Mouse (Mus musculus): ENCODE data around the gene Msi2.
A peak's percentile ranks its signal among the peaks of the same experiment; 100 is the strongest.

The Msi2 gene

DNA sequence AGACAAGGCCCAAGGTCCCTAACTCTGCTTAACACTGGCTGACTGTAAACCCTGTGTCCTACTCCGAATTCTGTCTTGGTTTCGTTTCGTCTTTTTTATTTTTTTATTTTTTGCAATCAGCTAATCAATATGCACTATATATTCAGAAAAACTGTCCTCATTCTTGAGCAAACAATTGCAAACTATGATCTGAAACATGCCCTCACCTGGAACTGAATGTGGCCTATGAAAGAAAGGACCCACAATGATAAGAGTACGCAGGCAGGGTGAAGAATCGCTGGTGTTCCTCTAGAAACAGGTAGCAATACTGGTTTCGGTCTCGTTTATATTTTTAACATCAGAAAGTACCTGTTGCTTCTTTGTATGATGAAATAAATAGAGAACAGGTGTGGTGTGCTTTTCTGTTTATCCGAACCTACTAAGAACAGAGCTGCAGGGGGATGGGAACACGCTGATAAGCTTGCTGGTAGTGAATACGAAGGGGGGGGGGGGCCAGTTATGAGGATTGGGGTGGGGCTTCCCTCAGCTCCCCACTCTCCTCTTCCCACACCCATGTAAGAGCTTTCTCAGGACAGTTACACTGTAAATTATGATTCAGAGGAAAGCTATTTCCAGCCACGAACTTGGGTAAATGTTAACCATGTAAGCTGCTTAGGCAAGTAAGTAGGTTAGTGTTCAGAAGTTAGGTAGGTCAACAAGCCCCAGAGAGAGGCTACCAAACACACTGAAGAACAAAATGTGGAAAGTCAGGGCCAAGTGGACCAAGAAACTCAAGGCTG lies 103.6 kb downstream of the Msi2 start:
- no peak for DNase-seq (ENCODE audit: low spot score in 2 of 2)

- DNase-seq (ENCODE audit: low spot score in 2 of 2): no peak
These were observed 104.4 kb downstream of the Msi2 start for GRCm38 (mm10) chr11:88613771-88614526.

DNA sequence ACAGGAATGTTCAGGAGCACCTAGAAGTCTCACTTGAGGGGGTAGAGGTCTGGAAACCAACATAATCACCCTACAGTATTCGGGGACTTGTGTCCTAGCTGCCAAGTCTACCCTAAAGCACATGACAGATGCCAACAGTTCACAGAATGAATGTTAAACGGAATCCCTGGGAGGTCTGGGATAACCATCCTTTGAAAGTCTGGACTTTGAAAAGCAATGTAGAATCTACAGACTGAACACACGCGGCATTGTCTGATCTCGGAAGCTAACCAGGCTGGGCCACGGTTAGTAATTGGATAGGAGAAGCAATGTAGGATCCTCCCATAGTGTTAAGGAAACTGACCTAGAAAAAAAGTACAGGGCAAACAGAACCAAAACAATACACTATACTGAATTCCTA lies 105.3 kb downstream of the Msi2 start:
- no peak for DNase-seq (ENCODE audit: low spot score in 2 of 2)

DNA sequence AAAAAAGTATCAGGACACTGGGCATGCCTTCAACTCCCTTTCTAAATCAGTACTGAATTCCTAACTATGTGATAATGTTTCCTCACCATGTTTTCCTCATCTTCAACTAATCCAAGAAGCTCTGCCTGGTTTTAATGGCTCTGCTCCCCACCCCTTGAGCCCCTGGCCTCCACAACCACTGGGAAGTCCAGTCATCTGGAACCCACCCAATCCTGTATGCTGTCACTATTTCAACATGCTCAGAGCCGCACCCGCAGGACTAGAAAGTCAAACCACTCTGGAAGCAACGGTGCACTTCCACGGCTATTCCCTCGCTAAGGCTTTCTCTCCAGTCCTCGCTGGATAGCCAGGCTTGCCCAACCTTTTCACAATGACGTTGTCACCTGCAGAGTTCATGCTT lies 106.2 kb downstream of the Msi2 start:
- peak in 1 of 2 experiments; percentile 50 for DNase-seq (ENCODE audit: low spot score in 2 of 2)

- DNase-seq (ENCODE audit: low spot score in 2 of 2): no peak
These were observed 107.5 kb downstream of the Msi2 start for GRCm38 (mm10) chr11:88610809-88611208.

DNA sequence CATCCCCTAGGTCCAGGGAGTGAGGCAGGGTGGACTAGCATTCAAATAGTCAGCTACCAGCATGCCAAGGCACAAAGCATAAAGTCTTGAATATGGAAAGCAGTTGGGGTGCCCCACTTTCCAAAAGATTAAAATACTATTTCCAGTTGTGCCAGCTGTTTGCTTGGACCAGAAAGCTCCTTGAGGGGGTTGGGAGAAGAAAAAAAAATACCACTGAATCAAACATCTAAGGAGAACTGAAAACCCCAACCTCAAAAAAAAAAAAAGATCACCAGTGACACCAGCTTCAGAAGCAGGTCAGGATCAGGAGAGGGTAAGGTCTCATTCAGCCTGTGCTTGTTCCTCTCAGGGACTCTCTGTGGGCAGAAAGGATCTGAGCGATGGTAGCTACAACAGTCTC lies 108.2 kb downstream of the Msi2 start:
- no peak for DNase-seq (ENCODE audit: low spot score in 2 of 2)

DNA sequence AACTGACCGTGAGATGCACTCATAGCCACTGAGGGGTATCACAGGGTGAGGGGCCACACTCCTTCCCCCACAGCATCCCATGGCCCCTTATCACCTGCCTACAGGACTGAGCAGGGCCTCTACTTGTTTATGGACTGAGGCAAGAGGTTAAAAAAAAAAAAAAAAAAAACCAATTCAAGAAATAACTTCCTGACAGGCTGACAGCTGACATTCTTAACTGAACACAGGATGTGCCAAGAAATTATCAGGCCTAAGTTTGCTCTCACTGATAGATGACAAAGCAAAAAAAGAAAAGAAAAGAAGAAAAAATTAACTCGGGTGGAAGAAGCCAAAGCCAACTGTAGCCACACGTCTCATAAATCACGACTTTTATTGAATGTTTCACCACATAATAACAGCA lies 109.7 kb downstream of the Msi2 start:
- DNase-seq (ENCODE audit: low spot score in 2 of 2): no peak

GRCm38 (mm10) chr11:88607725-88608383 lies 110.5 kb downstream of the Msi2 start:
- DNase-seq (ENCODE audit: low spot score in 2 of 2): no peak

GRCm38 (mm10) chr11:88605771-88606170 lies 112.5 kb downstream of the Msi2 start:
- DNase-seq (ENCODE audit: low spot score in 2 of 2): no peak

- no peak for DNase-seq (ENCODE audit: low spot score in 2 of 2)
These were observed 113.2 kb downstream of the Msi2 start for GRCm38 (mm10) chr11:88605098-88605525.

- no peak for DNase-seq (ENCODE audit: low spot score in 2 of 2)
These were observed 113.7 kb downstream of the Msi2 start for GRCm38 (mm10) chr11:88604635-88605034.

DNA sequence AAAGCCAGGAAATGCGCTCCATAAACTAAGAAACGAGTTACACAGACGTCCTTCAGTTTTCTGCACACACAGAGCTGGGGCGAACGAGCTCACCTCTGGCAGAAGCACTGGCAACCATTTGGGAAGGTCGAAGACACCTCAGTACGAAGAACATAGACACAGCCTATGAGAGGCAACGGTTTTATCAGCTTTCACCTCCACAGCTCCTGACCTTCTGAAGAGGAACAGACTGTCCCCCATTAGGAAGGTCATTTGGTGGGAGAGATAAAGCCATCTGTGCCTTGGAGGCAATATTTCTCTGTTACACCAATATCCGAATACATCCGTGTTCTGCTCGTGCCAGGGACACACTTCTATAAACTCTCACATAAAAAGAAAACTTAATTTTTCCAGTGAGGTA lies 114.9 kb downstream of the Msi2 start:
- no peak for DNase-seq (ENCODE audit: low spot score in 2 of 2)

DNA sequence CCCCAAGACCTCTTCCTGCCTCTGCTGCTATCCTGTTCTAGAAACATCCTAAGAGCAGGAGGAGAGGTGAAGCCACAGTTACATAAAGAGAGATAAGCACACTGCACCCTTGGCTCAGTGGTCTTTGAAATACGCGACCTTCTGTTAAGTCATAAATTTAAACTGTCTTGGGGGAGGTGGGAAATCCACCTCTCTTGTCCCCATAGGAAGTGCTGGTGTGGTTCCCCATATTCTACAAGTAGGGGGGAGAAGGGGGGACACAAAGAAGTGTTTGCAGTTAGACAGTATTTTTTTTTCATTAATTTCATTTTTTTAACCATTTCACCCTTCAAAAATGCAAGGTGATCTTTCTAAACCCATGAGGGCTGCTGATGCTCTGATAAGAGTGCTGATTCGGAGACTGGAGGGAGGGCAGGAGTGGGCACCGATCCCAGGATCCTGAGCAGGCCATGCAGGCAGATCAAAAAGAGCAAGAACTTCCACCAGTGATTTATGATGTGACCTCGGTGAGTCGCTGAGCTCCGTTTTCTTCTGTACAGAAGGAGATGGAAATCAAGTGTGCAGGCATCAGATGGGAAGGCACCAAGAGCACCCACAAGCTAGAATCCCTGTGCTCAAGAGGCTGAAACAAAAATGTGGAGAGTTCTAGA lies 115.7 kb downstream of the Msi2 start:
- DNase-seq (ENCODE audit: low spot score in 2 of 2): no peak

GRCm38 (mm10) chr11:88600194-88600593 lies 118.1 kb downstream of the Msi2 start:
- no peak for DNase-seq (ENCODE audit: low spot score in 2 of 2)

GRCm38 (mm10) chr11:88599332-88600130 lies 118.8 kb downstream of the Msi2 start:
- DNase-seq (ENCODE audit: low spot score in 2 of 2): no peak

GRCm38 (mm10) chr11:88598848-88599175 lies 119.5 kb downstream of the Msi2 start:
- no peak for DNase-seq (ENCODE audit: low spot score in 2 of 2)

- no peak for DNase-seq (ENCODE audit: low spot score in 2 of 2)
These were observed 120.0 kb downstream of the Msi2 start for GRCm38 (mm10) chr11:88598150-88598847.

DNA sequence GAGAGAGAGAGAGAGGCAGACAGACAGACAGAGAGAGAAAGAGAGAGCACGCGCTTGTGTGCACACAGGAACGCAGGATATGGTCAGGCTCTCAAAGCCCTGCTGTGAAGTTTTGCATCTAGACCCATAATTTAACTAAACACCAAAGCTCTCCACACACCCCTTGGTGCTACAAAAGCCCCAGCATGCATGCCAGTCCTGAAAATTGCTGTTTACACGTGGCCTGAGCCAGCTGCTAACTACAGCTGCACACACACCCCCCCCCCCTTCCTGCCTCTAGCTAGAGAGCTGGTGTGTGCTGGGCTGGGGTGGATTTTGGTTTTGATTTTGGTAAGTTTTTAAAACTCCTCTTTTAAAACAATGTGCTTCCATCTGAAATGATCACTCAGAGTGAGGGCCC lies 122.7 kb downstream of the Msi2 start:
- DNase-seq (ENCODE audit: low spot score in 2 of 2): no peak

DNA sequence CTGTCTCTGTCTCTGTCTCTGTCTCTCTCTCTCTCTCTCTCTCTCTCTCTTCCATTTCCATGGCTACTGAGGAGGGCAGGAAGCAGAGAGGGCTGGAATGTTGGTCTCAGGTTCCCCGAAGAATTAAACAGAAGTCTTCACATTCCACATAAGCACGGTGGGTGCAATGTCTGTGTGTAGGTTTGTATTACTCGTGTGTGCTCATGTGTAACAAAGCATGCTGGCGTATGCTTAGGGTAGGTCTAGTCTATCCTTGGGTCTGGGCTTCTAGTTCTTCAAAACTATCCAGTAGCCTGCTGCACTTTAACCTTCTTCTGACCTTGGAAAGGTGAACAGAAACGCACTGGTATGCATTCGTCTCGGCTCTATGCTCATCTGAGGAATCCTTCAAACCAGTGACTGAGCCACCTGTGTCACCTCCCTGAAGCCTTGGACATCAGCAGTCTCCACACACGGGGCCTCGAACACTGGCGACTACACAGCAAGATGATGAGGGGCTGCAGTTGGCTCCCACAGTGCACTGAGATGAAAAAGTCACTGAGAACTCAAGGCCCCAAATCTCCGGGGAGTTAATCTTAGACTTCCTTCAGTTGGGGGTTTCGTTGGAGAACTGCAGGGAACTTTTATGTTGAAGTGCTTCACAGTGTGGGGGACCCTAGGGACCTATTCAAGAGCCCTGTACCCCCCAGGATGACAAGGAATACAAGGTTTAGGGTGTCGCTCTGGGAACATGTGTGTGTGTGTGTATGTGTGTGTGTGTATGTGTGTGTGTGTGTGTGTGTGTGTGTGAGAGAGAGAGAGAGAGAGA lies 123.3 kb downstream of the Msi2 start:
- DNase-seq (ENCODE audit: low spot score in 2 of 2): no peak

DNA sequence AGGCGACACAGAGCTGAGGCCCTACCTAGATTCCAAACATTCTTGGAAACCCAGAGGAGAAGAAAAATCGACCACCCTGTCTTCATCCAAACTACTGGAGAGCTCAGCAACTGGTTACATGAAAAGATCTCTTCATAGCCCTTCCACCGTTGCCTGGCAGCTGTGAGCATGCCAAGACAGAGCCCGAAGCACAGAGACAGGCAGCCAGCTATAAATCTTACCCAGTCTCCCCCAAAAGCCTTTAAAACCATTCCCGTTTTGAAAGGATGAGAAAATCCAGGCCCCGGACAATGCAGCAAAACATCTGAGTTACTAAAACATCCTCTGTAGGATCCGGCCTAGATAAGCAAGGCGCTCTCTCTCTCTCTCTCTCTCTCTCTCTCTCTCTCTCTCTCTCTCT lies 124.3 kb downstream of the Msi2 start:
- no peak for DNase-seq (ENCODE audit: low spot score in 2 of 2)
